Mouse (Mus musculus): ENCODE results near the gene Tnfrsf25. TPM values are rescaled to one million over a fixed set of nuclear protein-coding genes. Genes with fewer than 3 reads are reported as not detected.
A peak's percentile ranks its signal among the peaks of the same experiment; 100 is the strongest.

Gene Tnfrsf25
- polyA plus RNA-seq, 1 experiment from 2014 or later, result 1.0 TPM

- no peak overlapping the region for H3K27ac ChIP-seq (replicated peaks)
- WGBS, result 80% methylated on average over 8 of the region's 8 CpGs
- peaks cover 77% of the 10 kb centered on the region for H3K27me3 ChIP-seq (replicated peaks; ENCODE audit: low read depth, poor library complexity, severe bottlenecking)
- no peak overlapping the region for H3K4me3 ChIP-seq
- DNase-seq (ENCODE audit: low spot score), result no peak
- no peaks in the 10 kb centered on the region for H3K36me3 ChIP-seq (replicated peaks)
- no peaks in the 10 kb centered on the region for H3K9me3 ChIP-seq
- H3K4me1 ChIP-seq, result peaks cover 11% of the 10 kb centered on the region
Observed at GRCm38 (mm10) chr4:152141521-152142135, 25.9 kb downstream of the Tnfrsf25 start.

- H3K27ac ChIP-seq (replicated peaks), result no peak overlapping the region
- 33% methylated on average over 1 of the region's 1 CpGs for WGBS
- peaks cover 77% of the 10 kb centered on the region for H3K27me3 ChIP-seq (replicated peaks; ENCODE audit: low read depth, poor library complexity, severe bottlenecking)
- no peak for DNase-seq (ENCODE audit: low spot score)
- H3K9me3 ChIP-seq, result no peaks in the 10 kb centered on the region
- H3K4me1 ChIP-seq, result peaks cover 5% of the 10 kb centered on the region
- no peaks in the 10 kb centered on the region for H3K36me3 ChIP-seq (replicated peaks)
- H3K4me3 ChIP-seq, result no peak overlapping the region
Observed at GRCm38 (mm10) chr4:152143632-152144031, 27.9 kb downstream of the Tnfrsf25 start.

- Histone ChIP-seq H3K4me1 (no peaks in the 10 kb centered on the region), H3K9me3 (no peaks in the 10 kb centered on the region), H3K36me3 (replicated peaks) (no peaks in the 10 kb centered on the region), H3K27ac (replicated peaks) (no peak overlapping the region), H3K27me3 (replicated peaks; ENCODE audit: low read depth, poor library complexity, severe bottlenecking) (peaks cover 81% of the 10 kb centered on the region), H3K4me3 (no peak overlapping the region)
- no peak for DNase-seq (ENCODE audit: low spot score)
- WGBS, result 82% methylated on average over 10 of the region's 10 CpGs
Observed at GRCm38 (mm10) chr4:152145473-152145872, 29.7 kb downstream of the Tnfrsf25 start.

GRCm38 (mm10) chr4:152146033-152146827 lies 30.5 kb downstream of the Tnfrsf25 start:
- Histone ChIP-seq H3K27me3 (replicated peaks; ENCODE audit: low read depth, poor library complexity, severe bottlenecking) (peaks cover 81% of the 10 kb centered on the region), H3K27ac (replicated peaks) (no peak overlapping the region)

GRCm38 (mm10) chr4:152150546-152150945 lies 34.8 kb downstream of the Tnfrsf25 start:
- H3K27me3 ChIP-seq (replicated peaks; ENCODE audit: low read depth, poor library complexity, severe bottlenecking), result peaks cover 98% of the 10 kb centered on the region
- DNase-seq (ENCODE audit: low spot score), result no peak
- no peaks in the 10 kb centered on the region for H3K9me3 ChIP-seq
- H3K4me1 ChIP-seq, result peaks cover 20% of the 10 kb centered on the region
- 71% methylated on average over 4 of the region's 4 CpGs for WGBS
- H3K4me3 ChIP-seq, result no peak overlapping the region
- no peak overlapping the region for H3K27ac ChIP-seq (replicated peaks)
- H3K36me3 ChIP-seq (replicated peaks), result no peaks in the 10 kb centered on the region

More at GRCm38 (mm10) chr4:152146033-152146827, 30.5 kb downstream of the Tnfrsf25 start:
- Histone ChIP-seq H3K36me3 (replicated peaks) (no peaks in the 10 kb centered on the region), H3K9me3 (no peaks in the 10 kb centered on the region), H3K4me1 (no peaks in the 10 kb centered on the region), H3K4me3 (no peak overlapping the region)
- 76% methylated on average over 11 of the region's 11 CpGs for WGBS
- DNase-seq (ENCODE audit: low spot score), result no peak

- no peak for DNase-seq (ENCODE audit: low spot score)
- WGBS, result 21% methylated on average over 7 of the region's 7 CpGs
- peaks cover 95% of the 10 kb centered on the region for H3K27me3 ChIP-seq (replicated peaks; ENCODE audit: low read depth, poor library complexity, severe bottlenecking)
- peak overlapping the region; percentile 45; the same call in 1 of the 2 replicates for H3K27ac ChIP-seq (replicated peaks)
- no peaks in the 10 kb centered on the region for H3K9me3 ChIP-seq
- H3K4me3 ChIP-seq, result peak overlapping the region; percentile 56
- H3K4me1 ChIP-seq, result peaks cover 20% of the 10 kb centered on the region
- no peaks in the 10 kb centered on the region for H3K36me3 ChIP-seq (replicated peaks)
Observed at GRCm38 (mm10) chr4:152151451-152151965, 35.8 kb downstream of the Tnfrsf25 start.

GRCm38 (mm10) chr4:152151966-152152544 lies 36.3 kb downstream of the Tnfrsf25 start, which contains the start of gene Espn:
Gene Espn (minus strand): TSS chr4:152152371.
- H3K9me3 ChIP-seq, result no peaks in the 10 kb centered on the region
- peak within 1 kb of the TSS; percentile 45; the same call in 1 of the 2 replicates for H3K27ac ChIP-seq (replicated peaks)
- under 1% methylated on average over 57 of the region's 57 CpGs for WGBS
- peaks cover 20% of the 10 kb centered on the region for H3K4me1 ChIP-seq
- peaks cover 95% of the 10 kb centered on the region for H3K27me3 ChIP-seq (replicated peaks; ENCODE audit: low read depth, poor library complexity, severe bottlenecking)
- DNase-seq (ENCODE audit: low spot score), result peak; percentile 88
- H3K36me3 ChIP-seq (replicated peaks), result no peaks in the 10 kb centered on the region
- peak within 1 kb of the TSS; percentile 56 for H3K4me3 ChIP-seq

- H3K4me1 ChIP-seq, result peaks cover 29% of the 10 kb centered on the region
- peak; percentile 87 for DNase-seq (ENCODE audit: low spot score)
- no peaks in the 10 kb centered on the region for H3K36me3 ChIP-seq (replicated peaks)
- H3K27ac ChIP-seq (replicated peaks), result no peak overlapping the region
- WGBS, result 2% methylated on average over 23 of the region's 23 CpGs
- no peaks in the 10 kb centered on the region for H3K9me3 ChIP-seq
- H3K4me3 ChIP-seq, result peak overlapping the region; percentile 41
- H3K27me3 ChIP-seq (replicated peaks; ENCODE audit: low read depth, poor library complexity, severe bottlenecking), result peaks cover 96% of the 10 kb centered on the region
Observed at GRCm38 (mm10) chr4:152153771-152154177, 38.0 kb downstream of the Tnfrsf25 start.

GRCm38 (mm10) chr4:152155019-152155418 lies 39.3 kb downstream of the Tnfrsf25 start:
- DNase-seq (ENCODE audit: low spot score), result no peak
- H3K4me1 ChIP-seq, result peaks cover 40% of the 10 kb centered on the region
- WGBS, result 70% methylated on average over 4 of the region's 4 CpGs
- peaks cover 96% of the 10 kb centered on the region for H3K27me3 ChIP-seq (replicated peaks; ENCODE audit: low read depth, poor library complexity, severe bottlenecking)
- no peak overlapping the region for H3K27ac ChIP-seq (replicated peaks)
- H3K9me3 ChIP-seq, result no peaks in the 10 kb centered on the region
- H3K36me3 ChIP-seq (replicated peaks), result no peaks in the 10 kb centered on the region
- no peak overlapping the region for H3K4me3 ChIP-seq

- peak; percentile 53 for DNase-seq (ENCODE audit: low spot score)
- Histone ChIP-seq H3K4me3 (peak overlapping the region; percentile 44), H3K9me3 (no peaks in the 10 kb centered on the region), H3K36me3 (replicated peaks) (no peaks in the 10 kb centered on the region), H3K27ac (replicated peaks) (no peak overlapping the region), H3K4me1 (peaks cover 31% of the 10 kb centered on the region), H3K27me3 (replicated peaks; ENCODE audit: low read depth, poor library complexity, severe bottlenecking) (peaks cover 96% of the 10 kb centered on the region)
- WGBS, result 18% methylated on average over 21 of the region's 21 CpGs
Observed at GRCm38 (mm10) chr4:152157779-152158584, 42.2 kb downstream of the Tnfrsf25 start.

GRCm38 (mm10) chr4:152158585-152159284 lies 43.0 kb downstream of the Tnfrsf25 start, which contains the start of gene Hes2:
Gene Hes2 (plus strand): TSS chr4:152158867.
- Histone ChIP-seq H3K27ac (replicated peaks) (no peak within 1 kb of the TSS), H3K9me3 (no peaks in the 10 kb centered on the region), H3K4me3 (peak within 1 kb of the TSS; percentile 44), H3K36me3 (replicated peaks) (no peaks in the 10 kb centered on the region), H3K27me3 (replicated peaks; ENCODE audit: low read depth, poor library complexity, severe bottlenecking) (peaks cover 94% of the 10 kb centered on the region), H3K4me1 (peaks cover 27% of the 10 kb centered on the region)
- 4% methylated on average over 35 of the region's 35 CpGs for WGBS
- peak; percentile 48 for DNase-seq (ENCODE audit: low spot score)

All from embryonic facial prominence, embryonic 10.5 days (tissue).